Mouse (Mus musculus) kidney, adult 18-20 months (tissue): ENCODE measurements at regions not wholly inside any gene's neighbourhood (a gene's known extent, or its start where the extent isn't known, plus 50 kb on each side); places are given as distances from the start of the nearest gene placed in this dataset.
"Not testable (repeated sequence)": the region's sequence is repeated elsewhere in the genome, so short reads cannot be mapped to it uniquely, and the experiment has no call there.

Source experiments
- DNase-seq: peaks from one replicate; pipeline ENCODE4 v3.0.0; 2021

GRCm38 (mm10) chr6:37703946-37704345, 166.7 kb upstream of the Trim24 start:
- no peak for DNase-seq

GRCm38 (mm10) chr6:37705733-37706145, 164.9 kb upstream of the Trim24 start:
- DNase-seq = no peak

GRCm38 (mm10) chr6:37707671-37708070, 162.9 kb upstream of the Trim24 start:
- DNase-seq = not testable (repeated sequence)

- DNase-seq = no peak
Measured at GRCm38 (mm10) chr6:37711766-37712165, 158.8 kb upstream of the Trim24 start.

GRCm38 (mm10) chr6:37713411-37713810, 157.2 kb upstream of the Trim24 start:
- no peak for DNase-seq

- DNase-seq = no peak
Measured at GRCm38 (mm10) chr6:37714223-37714928, 156.2 kb upstream of the Trim24 start.

- no peak for DNase-seq
Measured at GRCm38 (mm10) chr6:37721736-37722135, 148.9 kb upstream of the Trim24 start.

GRCm38 (mm10) chr6:37723337-37723736, 147.3 kb upstream of the Trim24 start:
- DNase-seq = no peak

GRCm38 (mm10) chr6:37724240-37724639, 146.4 kb upstream of the Trim24 start:
- DNase-seq = no peak

GRCm38 (mm10) chr6:37728621-37729020, 142.0 kb upstream of the Trim24 start:
- no peak for DNase-seq

- DNase-seq = no peak
Measured at GRCm38 (mm10) chr6:37729165-37729564, 141.4 kb upstream of the Trim24 start.

- no peak for DNase-seq
Measured at GRCm38 (mm10) chr6:37730500-37731239, 139.9 kb upstream of the Trim24 start.

GRCm38 (mm10) chr6:37732385-37732784, 138.2 kb upstream of the Trim24 start:
- DNase-seq = peak; percentile 76

GRCm38 (mm10) chr6:37735288-37735961, 135.2 kb upstream of the Trim24 start:
- DNase-seq = no peak

GRCm38 (mm10) chr6:37735962-37736297, 134.7 kb upstream of the Trim24 start:
- DNase-seq = no peak

GRCm38 (mm10) chr6:37740982-37741889, 129.4 kb upstream of the Trim24 start:
- peak; percentile 64 for DNase-seq

- DNase-seq = not testable (repeated sequence)
Measured at GRCm38 (mm10) chr6:37741916-37742315, 128.7 kb upstream of the Trim24 start.

GRCm38 (mm10) chr6:37744679-37745078, 125.9 kb upstream of the Trim24 start:
- DNase-seq = no peak

- no peak for DNase-seq
Measured at GRCm38 (mm10) chr6:37745393-37746100, 125.1 kb upstream of the Trim24 start.

- not testable (repeated sequence) for DNase-seq
Measured at GRCm38 (mm10) chr6:37747793-37748192, 122.8 kb upstream of the Trim24 start.

GRCm38 (mm10) chr6:37748296-37748980, 122.2 kb upstream of the Trim24 start:
- no peak for DNase-seq
